Mouse (Mus musculus) liver, embryonic 14.5 days (tissue): ENCODE measurements at regions not wholly inside any gene's neighbourhood (a gene's known extent, or its start where the extent isn't known, plus 50 kb on each side); places are given as distances from the start of the nearest gene placed in this dataset.

Source experiments
- ATAC-seq: fragments of 200-750 bp; cut with Nextera tagmentation; 2 replicates; pipeline ENCODE4 v1.8.0; 2017; ENCODE audit warnings: moderate number of reproducible peaks, mild to moderate bottlenecking, moderate library complexity; ENCODE audit not compliant: insufficient read depth
- DNase-seq, 3 experiments: peaks; one replicate each; pipeline ENCODE4 v3.0.0-alpha.2; 2012 to 2013; ENCODE audit warnings: low read depth in 3 of 3, low spot score in 3 of 3
- H3K27ac ChIP-seq: fragments of 300-500 bp; sonication (generic); 2 replicates; pipeline ENCODE4 v1.5.1; 2014; ENCODE audit warnings: moderate library complexity, mild to moderate bottlenecking, control low read depth, inconsistent platforms
- H3K27me3 ChIP-seq: fragments of 300-500 bp; sonication (generic); 2 replicates; pipeline ENCODE4 v1.6.1; 2014; ENCODE audit warnings: mild to moderate bottlenecking, low read length, moderate library complexity; ENCODE audit not compliant: control insufficient read depth, insufficient read depth
- H3K36me3 ChIP-seq: fragments of 300-500 bp; sonication (generic); replicated peaks from 2 replicates; pipeline ENCODE4 v1.6.1; 2014; ENCODE audit warnings: low read depth; ENCODE audit not compliant: control insufficient read depth, insufficient read depth
- H3K4me1 ChIP-seq, 2 experiments: fragments of 200-500 bp in 1 of 2; fragments of 300-500 bp in 1 of 2; sonication (generic) in 1 of 2; replicated peaks; 2 replicates each; pipeline ENCODE4 v1.6.1; 2012 to 2014; ENCODE audit warnings: antibody characterized with exemption in 1 of 2, inconsistent platforms in 1 of 2, low read length in 1 of 2; ENCODE audit not compliant: control insufficient read depth in 2 of 2, insufficient read depth in 2 of 2
- H3K4me2 ChIP-seq: fragments of 300-500 bp; sonication (generic); 2 replicates; pipeline ENCODE4 v1.6.1; 2014; ENCODE audit warnings: low read depth, mild to moderate bottlenecking, control low read depth, moderate library complexity
- H3K4me3 ChIP-seq, 2 experiments: fragments of 200-500 bp in 1 of 2; fragments of 300-500 bp in 1 of 2; sonication (generic) in 1 of 2; 2 replicates each; pipeline ENCODE4 v1.5.1; 2012 to 2014; ENCODE audit warnings: low read depth in 2 of 2, low read length in 2 of 2, mild to moderate bottlenecking in 2 of 2, control low read depth in 1 of 2, inconsistent platforms in 1 of 2, moderate library complexity in 1 of 2; ENCODE audit not compliant: insufficient read depth in 1 of 2
- H3K9ac ChIP-seq: fragments of 300-500 bp; sonication (generic); replicated peaks from 2 replicates; pipeline ENCODE4 v1.6.1; 2014; ENCODE audit warnings: mild to moderate bottlenecking, control low read depth, moderate library complexity
- H3K9me3 ChIP-seq: fragments of 300-500 bp; sonication (generic); 2 replicates; pipeline ENCODE4 v1.6.1; 2016; ENCODE audit warnings: low read length, mixed read lengths; ENCODE audit not compliant: control insufficient read depth
- CTCF ChIP-seq: IDR thresholded peaks from 2 replicates; pipeline ENCODE4 v1.5.1; 2016; ENCODE audit warnings: antibody characterized with exemption, low read depth, control low read depth
- EP300 ChIP-seq: IDR thresholded peaks from 2 replicates; pipeline ENCODE4 v1.6.1; 2016; ENCODE audit warnings: antibody characterized with exemption, low read depth
- WGBS: fragments of 180-500 bp; shearing (Covaris S2); extraction: QIAGEN DNeasy Blood & Tissue Kit; methylation state at CpG from one replicate; pipeline ENCODE4 v1.1.7; 2014; ENCODE audit not compliant: insufficient replicate concordance; 5-methylcytosine and 5-hydroxymethylcytosine counted together

DNA sequence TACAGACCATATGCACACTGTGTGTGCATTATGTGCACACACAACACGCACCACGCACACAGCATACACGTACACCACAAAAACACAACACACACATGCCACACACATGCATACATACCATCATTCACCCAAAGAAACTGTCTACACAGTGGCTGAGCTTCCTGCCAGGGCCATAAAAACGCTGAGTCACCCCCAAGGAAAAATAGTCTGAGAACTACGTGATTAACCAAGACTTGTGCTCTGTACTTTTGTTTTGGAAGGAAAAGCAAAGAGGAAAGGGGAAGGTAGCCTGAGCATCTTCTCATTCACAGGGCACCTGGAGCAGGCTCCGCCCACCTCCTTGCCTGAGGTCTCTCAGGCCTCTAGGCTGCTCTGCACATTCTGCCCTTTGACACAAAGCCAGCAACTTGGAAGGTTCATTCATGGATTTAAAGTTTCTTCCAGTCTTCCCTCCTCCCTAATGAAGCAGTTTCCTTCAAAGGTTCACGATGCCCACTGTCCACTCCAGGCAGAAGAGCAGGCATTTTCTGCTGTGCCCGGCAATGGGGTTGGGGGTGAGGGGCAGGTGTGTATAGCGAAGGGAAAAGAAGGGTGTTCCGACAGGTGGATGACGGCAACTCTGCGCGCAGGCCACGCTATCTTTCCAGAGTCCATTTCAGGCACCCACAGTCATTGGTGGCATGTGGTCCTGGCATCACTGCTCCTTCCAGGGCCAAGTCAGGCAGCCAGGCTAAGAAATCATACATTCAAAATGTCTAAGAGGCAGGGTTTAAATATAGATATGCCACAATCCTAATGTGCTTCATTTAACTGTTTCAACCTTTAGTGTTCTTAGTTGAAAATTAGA lies 333.9 kb downstream of the 1500009L16Rik start:
- 61% methylated on average over 14 of the region's 14 CpGs for WGBS
- no peak overlapping the region for H3K27ac ChIP-seq
- H3K9me3 ChIP-seq = no peaks in the 10 kb centered on the region
- no peak overlapping the region for H3K4me2 ChIP-seq
- H3K4me3 ChIP-seq = no peak overlapping the region
- H3K9ac ChIP-seq = no peak overlapping the region
- TF ChIP-seq CTCF (no peak), EP300 (no peak)
- no peak for ATAC-seq
- no peaks in the 10 kb centered on the region for H3K36me3 ChIP-seq
- DNase-seq = no peak
- peaks cover 0 to 8% of the 10 kb centered on the region in 2 experiments; a peak in 2 of 4 replicates for H3K4me1 ChIP-seq
- H3K27me3 ChIP-seq = no peaks in the 10 kb centered on the region

GRCm38 (mm10) chr10:84058301-84058700 lies 335.6 kb downstream of the 1500009L16Rik start:
- no peak for ATAC-seq

GRCm38 (mm10) chr10:84059646-84060491 lies 337.2 kb downstream of the 1500009L16Rik start:
- H3K36me3 ChIP-seq = no peaks in the 10 kb centered on the region
- no peak overlapping the region for H3K27ac ChIP-seq
- peaks cover 0 to 8% of the 10 kb centered on the region in 2 experiments; a peak in 2 of 4 replicates for H3K4me1 ChIP-seq
- no peak overlapping the region for H3K9ac ChIP-seq
- ATAC-seq (no peak), DNase-seq (no peak)
- no peaks in the 10 kb centered on the region for H3K27me3 ChIP-seq
- 72% methylated on average over 9 of the region's 9 CpGs for WGBS
- no peak overlapping the region for H3K4me3 ChIP-seq
- H3K4me2 ChIP-seq = no peak overlapping the region
- TF ChIP-seq CTCF (no peak), EP300 (no peak)
- no peaks in the 10 kb centered on the region for H3K9me3 ChIP-seq

More at GRCm38 (mm10) chr10:84058301-84058700, 335.6 kb downstream of the 1500009L16Rik start:
- no peak for TF ChIP-seq CTCF
- no peak for TF ChIP-seq EP300
- no peaks in the 10 kb centered on the region for H3K36me3 ChIP-seq
- no peak overlapping the region for H3K9ac ChIP-seq
- H3K4me3 ChIP-seq = no peak overlapping the region
- WGBS = 67% methylated on average over 2 of the region's 2 CpGs
- no peaks in the 10 kb centered on the region for H3K9me3 ChIP-seq
- no peaks in the 10 kb centered on the region for H3K27me3 ChIP-seq
- H3K4me2 ChIP-seq = no peak overlapping the region
- peaks cover 0 to 8% of the 10 kb centered on the region in 2 experiments; a peak in 2 of 4 replicates for H3K4me1 ChIP-seq
- DNase-seq = no peak
- no peak overlapping the region for H3K27ac ChIP-seq

GRCm38 (mm10) chr10:84060492-84061218 lies 338.0 kb downstream of the 1500009L16Rik start:
- no peak overlapping the region for H3K27ac ChIP-seq
- 11% methylated on average over 7 of the region's 7 CpGs for WGBS
- no peaks in the 10 kb centered on the region for H3K9me3 ChIP-seq
- H3K27me3 ChIP-seq = no peaks in the 10 kb centered on the region
- TF ChIP-seq CTCF = no peak
- TF ChIP-seq EP300 = no peak
- ATAC-seq (peak; percentile 33; the same call in 1 of the 2 replicates), DNase-seq (no peak)
- no peaks in the 10 kb centered on the region for H3K36me3 ChIP-seq
- H3K9ac ChIP-seq = no peak overlapping the region
- H3K4me2 ChIP-seq = no peak overlapping the region
- H3K4me3 ChIP-seq = no peak overlapping the region
- peaks cover 0 to 8% of the 10 kb centered on the region in 2 experiments; a peak in 2 of 4 replicates for H3K4me1 ChIP-seq
